Mouse (Mus musculus) lung, adult 2 months (tissue): ENCODE measurements at regions not wholly inside any gene's neighbourhood (a gene's known extent, or its start where the extent isn't known, plus 50 kb on each side); places are given as distances from the start of the nearest gene placed in this dataset.

Experiments used
- CTCF ChIP-seq: fragments of 200-500 bp; IDR thresholded peaks from 2 replicates; pipeline ENCODE4 v1.5.1; 2011; ENCODE audit warnings: mild to moderate bottlenecking, low read length, control low read depth; ENCODE audit not compliant: insufficient read depth
- POLR2A ChIP-seq: fragments of 200-500 bp; IDR thresholded peaks from 2 replicates; pipeline ENCODE4 v1.6.1; 2011; ENCODE audit warnings: low read depth, mild to moderate bottlenecking, control low read depth, low read length, borderline replicate concordance; ENCODE audit errors: extremely low read depth

- TF ChIP-seq CTCF (no peak), POLR2A (no peak)
Observed at GRCm38 (mm10) chrX:7474831-7475230, 98.6 kb upstream of the Foxp3 start.
